Mouse (Mus musculus) heart, embryonic 15.5 days (tissue): ENCODE data around the gene Kif1a. TPM values are rescaled to one million over a fixed set of nuclear protein-coding genes. Genes with fewer than 3 reads are reported as not detected.

ENCODE experiments used
- polyA plus RNA-seq: library from polyadenylated mRNA; unstranded; fragments of >200 nt; fragmentation: Nextera tagmentation; extraction: Ambion mirVana; gene quantifications from 2 replicates; pipeline ENCODE4 v1.2.1, GENCODE M21; 2015

Kif1a gene
- polyA plus RNA-seq, 1 experiment from 2014 or later: 10.2 TPM

Other genes starting within 250 kb of the Kif1a start
- 0.10 and 0.77 TPM in 2 replicates for gene Ankmy1, start 199.0 kb downstream of the Kif1a start, polyA plus RNA-seq
- 14.1 and 15.0 TPM in 2 replicates for gene Dusp28, start 195.0 kb downstream of the Kif1a start, polyA plus RNA-seq
- 33.5 and 49.5 TPM in 2 replicates for gene Rnpepl1, start 191.2 kb downstream of the Kif1a start, polyA plus RNA-seq
- gene Capn10, start 167.6 kb downstream of the Kif1a start, polyA plus RNA-seq: 21.7 and 23.6 TPM in 2 replicates
- gene Gpr35, start 151.1 kb downstream of the Kif1a start, polyA plus RNA-seq: 0.43 and 0.94 TPM in 2 replicates
- not detected in 2 replicates for gene Aqp12, start 95.6 kb downstream of the Kif1a start, polyA plus RNA-seq
- gene Agxt, start 33.3 kb upstream of the Kif1a start, polyA plus RNA-seq: 0.14 TPM in 1 of 2 replicates, not detected in the other
- gene 2310007B03Rik, start 59.0 kb upstream of the Kif1a start, polyA plus RNA-seq: 0.38 and 1.2 TPM in 2 replicates
- 0.26 and 0.55 TPM in 2 replicates for gene Crocc2, start 66.8 kb upstream of the Kif1a start, polyA plus RNA-seq
- gene Sned1, start 133.9 kb upstream of the Kif1a start, polyA plus RNA-seq: 3.0 and 7.8 TPM in 2 replicates
- 19.2 and 22.5 TPM in 2 replicates for gene Mterf4, start 204.0 kb upstream of the Kif1a start, polyA plus RNA-seq
- 41.1 and 46.2 TPM in 2 replicates for gene Ppp1r7, start 240.9 kb upstream of the Kif1a start, polyA plus RNA-seq
- gene Pask, start 241.5 kb upstream of the Kif1a start, polyA plus RNA-seq: 5.4 and 7.7 TPM in 2 replicates